Mouse (Mus musculus) liver, adult 2 months (tissue): ENCODE measurements around the gene Myadm.

Experiments
- CTCF ChIP-seq: fragments of 200-500 bp; IDR thresholded peaks from 2 replicates; pipeline ENCODE4 v1.5.1; 2011; ENCODE audit warnings: low read depth, low read length, control low read depth
- POLR2A ChIP-seq: fragments of 200-500 bp; IDR thresholded peaks from 2 replicates; pipeline ENCODE4 v1.6.1; 2011; ENCODE audit warnings: low read length, control low read depth; ENCODE audit not compliant: insufficient read depth; ENCODE audit errors: extremely low read depth

DNA sequence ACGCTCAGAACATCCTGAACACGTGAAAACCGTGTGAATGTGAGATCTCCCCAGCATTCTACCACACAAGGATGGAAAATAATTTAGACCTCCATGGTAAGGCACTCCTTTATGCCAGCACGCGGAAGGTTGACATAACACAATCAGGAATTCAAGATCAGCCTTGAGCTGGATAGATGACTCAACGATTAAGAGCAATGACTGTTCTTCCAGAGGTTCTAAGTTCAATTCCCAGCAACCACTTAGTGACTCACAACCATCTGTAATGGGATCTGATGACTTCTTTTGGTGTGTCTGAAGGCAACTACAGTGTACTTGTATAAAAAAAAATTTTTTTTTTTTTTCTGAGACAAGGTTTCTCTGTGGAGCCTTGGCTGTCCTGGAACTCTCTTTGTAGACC lies 23.6 kb upstream of the Myadm start:
- TF ChIP-seq POLR2A (no peak), CTCF (no peak)
